Mouse (Mus musculus): ENCODE measurements around the gene Pde6h. TPM values are rescaled to one million over a fixed set of nuclear protein-coding genes. Genes with fewer than 3 reads are reported as not detected.

Gene Pde6h
- not detected for polyA plus RNA-seq (2014; fragmentation: Illumina TruSeq; extraction: RNeasy Lipid Tissue Mini Kit (QIAGEN cat#74804); ENCODE audit: low read depth, low replicate concordance)

GRCm38 (mm10) chr6:136923532-136923931 is at the start of gene Pde6h:
TSS of gene Pde6h (plus strand) at chr6:136923832.

DNA sequence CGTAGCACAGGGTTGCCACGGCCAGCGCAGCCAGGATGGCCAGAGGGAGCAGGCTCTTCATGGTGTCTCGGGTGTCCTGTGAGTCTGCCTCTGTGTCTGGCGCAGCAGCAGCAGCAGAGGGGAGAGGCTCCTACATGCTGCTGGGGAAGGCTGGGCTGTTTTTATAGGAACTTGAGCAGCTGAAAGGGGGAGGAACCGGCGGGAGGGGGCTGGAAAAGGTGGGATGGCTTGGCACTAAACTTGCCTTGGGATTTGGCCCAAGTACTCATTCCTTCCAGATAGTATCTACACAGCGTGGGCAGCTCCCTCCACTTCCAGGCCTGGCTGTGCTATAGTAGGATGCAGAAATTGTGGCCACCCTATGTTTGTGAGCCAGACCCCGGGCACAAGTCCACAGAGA is 48.0 kb upstream of the Pde6h start, which contains the start of gene Mgp:
Gene Mgp, minus strand, starts transcription at position 154 of the 400 bp plus-strand sequence.

GRCm38 (mm10) chr6:136922080-136922479 is 1.6 kb upstream of the Pde6h start, which contains the start of gene Erp27:
TSS of gene Erp27 (minus strand) at chr6:136922180.

GRCm38 (mm10) chr6:136941051-136942021 is 17.7 kb downstream of the Pde6h start, which contains the start of gene Arhgdib:
TSS of gene Arhgdib (minus strand) at chr6:136941899.

Other genes starting within 250 kb of the Pde6h start
- gene Gucy2c, start 142.1 kb upstream of the Pde6h start, polyA plus RNA-seq (2014; fragmentation: Illumina TruSeq; extraction: RNeasy Lipid Tissue Mini Kit (QIAGEN cat#74804); ENCODE audit: low read depth, low replicate concordance): not detected
- gene Hist4h4, start 119.4 kb upstream of the Pde6h start, polyA plus RNA-seq (2014; fragmentation: Illumina TruSeq; extraction: RNeasy Lipid Tissue Mini Kit (QIAGEN cat#74804); ENCODE audit: low read depth, low replicate concordance): not detected
- gene H2afj, start 115.6 kb upstream of the Pde6h start, polyA plus RNA-seq (2014; fragmentation: Illumina TruSeq; extraction: RNeasy Lipid Tissue Mini Kit (QIAGEN cat#74804); ENCODE audit: low read depth, low replicate concordance): 15.6 TPM
- gene BC049715, start 96.2 kb upstream of the Pde6h start, polyA plus RNA-seq (2014; fragmentation: Illumina TruSeq; extraction: RNeasy Lipid Tissue Mini Kit (QIAGEN cat#74804); ENCODE audit: low read depth, low replicate concordance): not detected
- gene Wbp11, start 95.6 kb upstream of the Pde6h start, polyA plus RNA-seq (2014; fragmentation: Illumina TruSeq; extraction: RNeasy Lipid Tissue Mini Kit (QIAGEN cat#74804); ENCODE audit: low read depth, low replicate concordance): 46.2 TPM
- not detected for gene Smco3, start 88.4 kb upstream of the Pde6h start, polyA plus RNA-seq (2014; fragmentation: Illumina TruSeq; extraction: RNeasy Lipid Tissue Mini Kit (QIAGEN cat#74804); ENCODE audit: low read depth, low replicate concordance)
- 21.8 TPM for gene Art4, start 66.1 kb upstream of the Pde6h start, polyA plus RNA-seq (2014; fragmentation: Illumina TruSeq; extraction: RNeasy Lipid Tissue Mini Kit (QIAGEN cat#74804); ENCODE audit: low read depth, low replicate concordance)
- gene Mgp, start 48.0 kb upstream of the Pde6h start, polyA plus RNA-seq (2014; fragmentation: Illumina TruSeq; extraction: RNeasy Lipid Tissue Mini Kit (QIAGEN cat#74804); ENCODE audit: low read depth, low replicate concordance): 884 TPM
- gene Erp27, start 1.7 kb upstream of the Pde6h start, polyA plus RNA-seq (2014; fragmentation: Illumina TruSeq; extraction: RNeasy Lipid Tissue Mini Kit (QIAGEN cat#74804); ENCODE audit: low read depth, low replicate concordance): 0.55 TPM
- 37.2 TPM for gene Arhgdib, start 18.1 kb downstream of the Pde6h start, polyA plus RNA-seq (2014; fragmentation: Illumina TruSeq; extraction: RNeasy Lipid Tissue Mini Kit (QIAGEN cat#74804); ENCODE audit: low read depth, low replicate concordance)
- gene Rerg, start 246.7 kb downstream of the Pde6h start, polyA plus RNA-seq (2014; fragmentation: Illumina TruSeq; extraction: RNeasy Lipid Tissue Mini Kit (QIAGEN cat#74804); ENCODE audit: low read depth, low replicate concordance): 2.4 TPM